Mouse (Mus musculus) kidney, adult 2 months (tissue): ENCODE data around the gene Dlgap4. TPM values are rescaled to one million over a fixed set of nuclear protein-coding genes. Genes with fewer than 3 reads are reported as not detected.

Source experiments
- DNase-seq: peaks from one replicate; pipeline ENCODE4 v3.0.0; 2021
- H3K27ac ChIP-seq: fragments of 200-500 bp; 2 replicates; pipeline ENCODE4 v1.5.1; 2012; ENCODE audit warnings: low read depth, low read length, control low read depth, inconsistent platforms; ENCODE audit not compliant: insufficient read depth
- H3K27me3 ChIP-seq: fragments of 200-500 bp; replicated peaks from 2 replicates; pipeline ENCODE4 v1.6.1; 2012; ENCODE audit warnings: mild to moderate bottlenecking, moderate library complexity, low read length, inconsistent platforms; ENCODE audit not compliant: control insufficient read depth, insufficient read depth
- H3K36me3 ChIP-seq: fragments of 200-500 bp; 2 replicates; pipeline ENCODE4 v1.6.1; 2012; ENCODE audit warnings: mild to moderate bottlenecking, moderate library complexity, low read length, inconsistent platforms; ENCODE audit not compliant: control insufficient read depth, insufficient read depth
- H3K4me1 ChIP-seq: fragments of 200-500 bp; 2 replicates; pipeline ENCODE4 v1.6.1; 2011; ENCODE audit warnings: low read length; ENCODE audit not compliant: control insufficient read depth, insufficient read depth
- H3K4me3 ChIP-seq: fragments of 200-500 bp; 2 replicates; pipeline ENCODE4 v1.5.1; 2011; ENCODE audit warnings: mild to moderate bottlenecking, low read depth, low read length, control low read depth; ENCODE audit not compliant: insufficient read depth
- CTCF ChIP-seq: fragments of 200-500 bp; conservative IDR thresholded peaks from 2 replicates; pipeline ENCODE4 v1.5.1; 2011; ENCODE audit warnings: low read depth, mild to moderate bottlenecking, control low read depth, low read length, moderate library complexity, mixed read lengths; ENCODE audit not compliant: insufficient read depth, insufficient read length
- POLR2A ChIP-seq: fragments of 200-500 bp; IDR thresholded peaks from one replicate; pipeline ENCODE4 v1.6.1; 2011; ENCODE audit warnings: low read depth, low read length, control low read depth
- WGBS: fragments of 180-500 bp; shearing (Covaris S2); methylation state at CpG from one replicate; pipeline ENCODE4 v1.1.7; 2018; 5-methylcytosine and 5-hydroxymethylcytosine counted together
- polyA plus RNA-seq: library from polyadenylated mRNA; depleted of rRNA; stranded (reverse); fragments of >200 nt; gene quantifications from 2 replicates; pipeline ENCODE4 v1.2.3, GENCODE M21; 2012

Gene Dlgap4
- polyA plus RNA-seq, 1 experiment: 50.6 TPM

- TF ChIP-seq CTCF: no peak
- no peak for DNase-seq
- WGBS: 75% methylated on average over 5 of the region's 5 CpGs
- no peaks in the 10 kb centered on the region for H3K27me3 ChIP-seq
- no peak overlapping the region for H3K4me3 ChIP-seq
- H3K27ac ChIP-seq: no peak overlapping the region
- H3K36me3 ChIP-seq: no peaks in the 10 kb centered on the region
- no peaks in the 10 kb centered on the region for H3K4me1 ChIP-seq
Observed at GRCm38 (mm10) chr2:156667290-156667689, 53.8 kb downstream of the Dlgap4 start.

GRCm38 (mm10) chr2:156668625-156669024 is 55.1 kb downstream of the Dlgap4 start:
- WGBS: 87% methylated on average over 6 of the region's 6 CpGs
- no peak overlapping the region for H3K27ac ChIP-seq
- no peaks in the 10 kb centered on the region for H3K36me3 ChIP-seq
- H3K4me3 ChIP-seq: no peak overlapping the region
- TF ChIP-seq CTCF (no peak), POLR2A (no peak)
- H3K4me1 ChIP-seq: no peaks in the 10 kb centered on the region
- DNase-seq: no peak
- no peaks in the 10 kb centered on the region for H3K27me3 ChIP-seq

DNA sequence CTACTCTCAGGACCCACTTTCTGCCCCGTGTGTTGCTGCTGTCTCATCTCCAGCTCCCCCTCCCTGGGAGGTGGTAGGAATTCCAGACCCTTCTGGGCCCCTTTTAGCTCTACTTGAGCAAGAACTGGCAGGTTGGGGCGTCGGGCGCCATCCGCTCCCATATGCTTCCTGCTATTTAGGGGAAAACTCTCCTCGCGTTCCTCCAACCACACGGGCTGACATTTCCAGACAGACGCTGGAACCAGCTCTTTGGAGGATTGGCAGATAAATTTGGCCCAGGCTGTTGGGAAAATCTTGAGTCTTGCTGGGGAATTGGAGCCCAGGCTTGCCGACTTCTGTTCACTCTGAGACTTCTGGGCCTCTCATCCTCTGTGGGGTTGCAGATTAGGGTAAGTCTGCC is 59.8 kb downstream of the Dlgap4 start:
- TF ChIP-seq CTCF (no peak), POLR2A (no peak)
- Histone ChIP-seq H3K36me3 (no peaks in the 10 kb centered on the region), H3K27ac (no peak overlapping the region), H3K4me1 (no peaks in the 10 kb centered on the region), H3K4me3 (no peak overlapping the region), H3K27me3 (no peaks in the 10 kb centered on the region)
- DNase-seq: no peak
- WGBS: 82% methylated on average over 10 of the region's 10 CpGs

DNA sequence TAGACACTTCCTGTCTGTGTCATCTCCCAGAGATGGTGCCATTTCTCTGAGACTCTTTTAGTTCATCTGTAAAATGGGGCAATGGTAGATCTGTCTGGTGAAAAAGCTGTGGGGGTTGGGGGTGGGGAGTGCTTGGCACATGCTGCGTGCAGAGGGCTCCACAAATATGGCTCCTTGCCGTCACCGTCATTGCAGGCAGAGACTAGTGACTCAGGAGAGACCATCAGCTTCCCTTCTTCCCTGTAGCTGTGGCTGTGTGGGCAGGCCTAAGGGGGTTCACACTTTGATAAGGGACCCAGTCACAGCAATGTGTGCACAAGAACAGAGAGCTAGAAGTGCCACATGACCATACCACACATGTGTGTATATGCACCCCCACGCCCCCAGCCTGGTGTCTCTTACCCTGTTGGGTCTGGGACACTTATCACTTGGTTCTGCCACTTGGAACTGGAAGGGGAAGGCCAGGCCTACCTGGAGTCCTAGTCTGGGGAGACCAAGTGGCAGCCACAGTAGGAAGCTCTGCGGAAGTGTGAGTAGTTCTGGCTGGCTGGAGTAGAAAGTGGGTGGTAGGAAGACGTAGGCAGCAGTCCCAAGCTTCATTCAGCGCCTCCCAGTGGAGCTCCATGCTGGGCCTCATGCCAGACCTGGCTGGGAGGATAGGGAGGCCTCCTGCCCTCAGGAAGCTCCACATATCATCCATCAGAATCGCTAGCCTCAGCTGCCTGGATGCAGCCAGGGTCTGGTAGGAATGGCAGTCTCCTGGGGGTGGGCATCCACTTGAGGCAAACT is 60.6 kb downstream of the Dlgap4 start:
- no peaks in the 10 kb centered on the region for H3K36me3 ChIP-seq
- no peak overlapping the region for H3K27ac ChIP-seq
- WGBS: 65% methylated on average over 8 of the region's 8 CpGs
- H3K4me1 ChIP-seq: no peaks in the 10 kb centered on the region
- no peaks in the 10 kb centered on the region for H3K27me3 ChIP-seq
- no peak for TF ChIP-seq POLR2A
- no peak for TF ChIP-seq CTCF
- no peak overlapping the region for H3K4me3 ChIP-seq
- DNase-seq: no peak

GRCm38 (mm10) chr2:156676885-156677284 is 63.4 kb downstream of the Dlgap4 start:
- H3K4me3 ChIP-seq: no peak overlapping the region
- H3K4me1 ChIP-seq: no peaks in the 10 kb centered on the region
- no peak for TF ChIP-seq CTCF
- no peak for TF ChIP-seq POLR2A
- WGBS: 14% methylated on average over 6 of the region's 6 CpGs
- no peak for DNase-seq
- no peaks in the 10 kb centered on the region for H3K27me3 ChIP-seq
- H3K27ac ChIP-seq: no peak overlapping the region
- no peaks in the 10 kb centered on the region for H3K36me3 ChIP-seq

- Histone ChIP-seq H3K27ac (no peak overlapping the region), H3K27me3 (no peaks in the 10 kb centered on the region), H3K4me3 (no peak overlapping the region), H3K36me3 (no peaks in the 10 kb centered on the region), H3K4me1 (no peaks in the 10 kb centered on the region)
- no peak for DNase-seq
- WGBS: 80% methylated on average over 4 of the region's 4 CpGs
- TF ChIP-seq CTCF (no peak), POLR2A (no peak)
Observed at GRCm38 (mm10) chr2:156678112-156678511, 64.6 kb downstream of the Dlgap4 start.

DNA sequence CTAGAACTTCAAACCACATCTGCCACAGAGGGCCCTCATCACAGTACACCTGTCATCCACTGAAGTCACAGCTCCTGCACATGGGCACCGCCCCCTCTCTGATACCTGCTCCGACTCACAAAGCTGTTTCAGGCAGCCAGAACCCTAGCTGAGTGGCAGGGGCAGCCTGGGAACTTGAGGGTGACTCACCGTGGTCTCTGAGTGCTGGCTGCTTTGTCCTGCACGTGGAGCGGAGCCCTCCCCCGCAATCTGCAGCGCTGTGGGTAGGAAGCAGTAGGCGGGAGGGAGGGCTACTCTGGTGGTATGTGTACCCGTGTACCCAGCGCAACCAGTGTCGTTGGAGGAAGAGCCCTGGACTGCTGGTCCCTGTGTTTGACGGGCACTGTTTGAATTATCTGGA is 69.5 kb downstream of the Dlgap4 start:
- no peak for TF ChIP-seq POLR2A
- TF ChIP-seq CTCF: no peak
- Histone ChIP-seq H3K27ac (no peak overlapping the region), H3K4me1 (no peaks in the 10 kb centered on the region), H3K36me3 (no peaks in the 10 kb centered on the region), H3K27me3 (no peaks in the 10 kb centered on the region), H3K4me3 (no peak overlapping the region)
- 31% methylated on average over 12 of the region's 12 CpGs for whole genome bisulfite sequencing
- no peak for DNase-seq
